Mouse (Mus musculus): ENCODE measurements around the gene Sox5.

Sox5 gene

DNA sequence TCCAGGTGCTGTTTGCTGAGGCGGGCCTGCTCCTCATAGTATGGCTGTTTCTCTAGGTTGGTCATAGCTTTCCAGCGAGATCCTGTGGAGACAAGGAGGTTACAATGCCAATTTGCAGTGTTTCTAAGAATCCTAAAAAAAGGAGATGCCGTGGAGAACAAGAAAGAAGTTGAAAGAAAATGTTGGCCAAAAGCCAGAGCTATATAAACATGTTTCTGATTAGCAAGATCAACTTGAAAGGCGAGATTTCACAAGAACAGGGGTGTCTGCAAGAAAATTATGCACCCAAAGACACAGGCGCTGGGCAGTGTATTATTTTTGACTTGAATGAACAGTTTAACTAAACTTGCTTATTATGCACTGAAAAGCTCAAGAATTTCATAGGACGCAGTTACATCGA is 946.4 kb downstream of the Sox5 start:
- WGBS: 68% methylated on average over 7 of the region's 7 CpGs

DNA sequence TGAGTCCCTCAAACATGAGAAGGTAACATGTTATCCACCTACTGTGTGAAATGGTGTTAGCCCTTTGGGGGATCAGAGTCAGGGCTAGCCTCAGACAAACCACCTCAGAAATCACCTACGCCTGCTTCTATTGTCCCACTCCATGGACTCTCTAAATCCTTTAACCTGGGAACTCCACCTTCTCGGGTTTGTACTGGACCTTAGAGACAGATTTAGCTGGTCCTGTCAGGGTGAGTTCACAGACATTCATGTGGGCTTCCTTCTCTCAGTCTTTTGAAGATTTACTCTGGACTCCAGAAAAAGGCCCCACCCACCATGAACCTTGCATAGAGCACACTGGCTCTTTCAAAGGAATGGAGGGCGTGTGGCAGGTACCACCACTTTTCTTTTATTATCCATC is 947.8 kb downstream of the Sox5 start:
- 95% methylated on average over 3 of the region's 3 CpGs for WGBS

DNA sequence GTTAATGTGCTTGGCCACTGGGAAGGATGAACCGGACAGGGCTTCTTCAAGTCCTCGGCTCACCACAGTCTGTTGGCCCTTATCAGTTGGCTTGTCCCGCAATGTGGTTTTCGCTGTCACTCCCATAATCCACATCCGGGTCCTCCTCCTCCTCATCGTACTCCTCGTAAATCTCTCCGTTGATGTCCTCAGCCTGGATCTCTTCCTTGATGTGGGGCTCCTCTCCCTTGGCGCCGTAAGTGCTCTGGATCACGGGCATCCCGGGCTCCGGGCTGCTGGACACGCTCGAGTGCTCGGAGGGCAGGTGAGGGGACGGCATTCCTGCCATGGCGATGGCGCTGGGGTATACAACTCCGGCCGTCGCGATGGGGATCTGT is 948.6 kb downstream of the Sox5 start:
- 94% methylated on average over 23 of the region's 23 CpGs for WGBS

DNA sequence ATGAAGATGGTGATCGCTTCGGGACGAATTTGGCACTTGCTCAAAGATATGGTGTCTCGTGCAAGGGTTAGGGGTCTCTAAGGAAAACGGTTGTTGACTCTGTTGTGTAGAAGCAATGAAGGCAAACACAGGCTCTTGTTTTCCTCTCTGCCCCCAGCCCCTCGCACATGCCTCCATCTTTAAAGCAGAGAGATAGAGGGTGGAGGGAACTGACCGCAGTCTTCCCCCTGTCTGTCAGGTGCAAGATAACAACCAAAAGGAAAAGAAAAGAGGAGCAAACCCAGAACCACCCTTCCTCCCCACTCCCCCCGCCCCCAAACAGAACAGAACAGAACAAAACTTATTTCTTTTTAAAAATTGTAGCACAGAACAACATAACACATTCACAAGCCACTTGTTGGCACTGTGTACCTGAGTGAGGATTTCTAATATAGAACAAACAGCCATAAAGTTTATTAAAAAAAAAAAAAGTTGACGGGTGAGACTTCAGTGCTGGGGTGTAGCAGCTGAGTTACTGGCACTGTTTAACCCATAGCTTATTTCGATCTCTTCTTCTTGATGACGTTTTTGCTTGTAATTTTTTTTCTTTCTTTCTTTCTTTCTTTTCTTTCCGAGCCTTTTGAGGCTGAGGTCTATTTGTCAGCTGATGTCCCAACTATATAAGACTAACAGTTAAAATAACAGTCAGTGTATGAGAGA is 949.1 kb downstream of the Sox5 start:
- WGBS: 90% methylated on average over 12 of the region's 12 CpGs

DNA sequence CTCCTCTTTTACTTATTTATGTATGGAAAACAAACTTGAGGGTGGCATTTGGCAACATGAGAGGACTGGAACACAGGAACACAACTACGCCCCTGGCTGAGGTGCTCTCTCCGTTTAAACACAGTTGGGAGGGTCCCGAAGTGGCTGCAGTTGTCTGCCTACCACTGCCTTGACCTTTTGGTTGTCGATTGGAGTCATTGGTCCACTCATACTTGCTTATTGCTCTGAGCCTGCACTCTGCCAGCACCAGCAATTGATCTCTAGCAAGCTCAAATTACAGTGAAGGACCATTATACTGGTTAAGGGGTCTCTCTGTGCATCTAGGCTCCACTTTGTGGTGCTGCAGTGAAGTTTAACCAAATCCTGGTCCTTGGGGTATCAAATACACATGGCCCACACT is 950.5 kb downstream of the Sox5 start:
- 78% methylated on average over 4 of the region's 4 CpGs for WGBS

DNA sequence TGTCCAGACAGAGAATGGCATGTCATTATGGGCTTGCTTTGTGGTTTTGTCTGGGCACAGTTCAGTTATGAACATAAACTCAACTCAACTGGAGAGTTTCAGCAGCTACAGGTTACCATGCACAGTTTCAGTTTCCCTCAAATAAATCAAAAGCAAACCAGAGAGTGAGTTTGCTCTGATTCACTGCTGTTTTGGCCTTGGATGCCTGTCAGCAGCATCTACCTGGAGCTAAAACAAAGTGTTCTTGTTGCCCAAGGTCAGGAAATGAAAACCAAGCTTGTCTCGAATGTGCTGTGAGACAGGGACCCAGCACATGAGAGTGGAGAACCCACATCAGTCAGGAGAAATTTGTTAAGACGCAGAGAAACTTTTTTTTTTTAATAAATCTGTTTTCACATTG is 951.6 kb downstream of the Sox5 start:
- 75% methylated on average over 2 of the region's 2 CpGs for WGBS

DNA sequence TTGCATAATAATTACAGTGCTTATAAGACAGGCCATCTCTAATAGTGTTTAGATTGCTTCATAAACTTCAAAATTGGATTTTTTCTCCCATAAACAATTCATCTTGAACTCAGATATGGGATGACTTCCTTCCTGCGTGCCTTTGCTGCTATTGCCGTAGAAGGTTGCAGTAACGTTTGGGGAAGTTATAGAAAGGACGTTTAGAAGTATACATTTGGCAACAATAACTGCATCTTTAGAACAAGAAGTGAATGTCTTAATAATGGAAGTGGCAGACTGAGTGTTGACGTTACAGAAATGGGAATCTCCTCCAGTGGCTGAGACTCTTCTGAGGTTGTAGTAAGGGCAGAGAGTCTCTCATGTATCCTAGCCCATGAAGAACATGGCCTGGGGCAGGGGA is 955.0 kb downstream of the Sox5 start:
- WGBS: 71% methylated on average over 5 of the region's 5 CpGs

DNA sequence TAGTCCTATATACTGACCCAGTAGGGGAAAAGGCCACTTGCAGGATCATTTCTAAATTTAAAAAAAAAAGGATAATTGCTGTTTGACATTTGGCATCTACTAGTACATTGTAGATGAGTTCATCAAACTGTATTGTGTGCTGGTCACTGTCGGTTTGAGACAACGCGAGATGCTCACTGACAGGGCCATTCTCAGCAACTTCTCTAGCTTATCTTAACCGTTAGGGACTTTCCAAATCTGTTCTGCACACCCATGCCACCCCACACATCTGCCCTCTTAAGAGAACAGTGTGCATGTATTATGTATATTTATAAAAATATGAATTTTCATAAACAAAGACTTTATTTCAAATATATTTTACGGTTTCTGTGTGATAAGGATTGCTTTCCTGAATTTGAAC is 955.8 kb downstream of the Sox5 start:
- 84% methylated on average over 5 of the region's 5 CpGs for WGBS

DNA sequence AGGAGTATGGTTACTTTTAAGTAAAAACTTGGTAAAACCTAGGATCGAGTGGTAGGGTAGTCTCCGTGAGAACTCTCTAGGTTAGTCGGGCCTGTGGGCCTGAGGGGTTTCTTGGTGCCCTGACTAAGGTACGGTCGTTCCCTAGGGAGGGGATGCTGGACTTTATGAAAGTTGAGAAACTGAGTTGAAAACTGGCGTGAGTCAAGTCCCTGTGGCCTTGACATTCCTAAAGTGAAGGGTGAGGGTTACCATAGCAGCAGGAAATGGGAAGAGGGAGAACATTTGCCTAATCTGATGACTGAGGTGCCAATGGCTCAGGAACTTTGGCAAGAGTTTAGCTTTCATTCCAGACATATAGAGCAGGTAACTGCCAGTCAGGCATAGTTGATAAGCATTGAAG is 956.7 kb downstream of the Sox5 start:
- 86% methylated on average over 6 of the region's 6 CpGs for WGBS

DNA sequence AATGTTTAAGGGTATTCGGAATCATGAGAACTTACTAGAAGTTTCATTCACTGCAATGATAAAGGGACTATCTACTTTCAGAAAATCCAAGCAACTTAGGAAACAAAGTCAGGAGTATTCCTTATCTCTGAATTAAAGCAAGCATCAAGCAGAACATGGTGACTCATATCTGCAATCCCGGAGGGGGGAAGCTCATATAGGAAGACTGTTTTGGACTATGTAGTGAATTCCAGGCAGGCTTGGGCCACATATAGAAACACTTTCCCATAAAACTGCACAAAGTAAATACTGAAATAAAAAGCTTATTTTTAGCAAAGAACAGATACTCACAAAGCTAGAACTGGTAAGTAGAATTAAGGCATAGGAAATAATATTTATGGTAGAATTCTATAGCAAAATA is 993.3 kb downstream of the Sox5 start:
- 58% methylated on average over 2 of the region's 2 CpGs for WGBS

DNA sequence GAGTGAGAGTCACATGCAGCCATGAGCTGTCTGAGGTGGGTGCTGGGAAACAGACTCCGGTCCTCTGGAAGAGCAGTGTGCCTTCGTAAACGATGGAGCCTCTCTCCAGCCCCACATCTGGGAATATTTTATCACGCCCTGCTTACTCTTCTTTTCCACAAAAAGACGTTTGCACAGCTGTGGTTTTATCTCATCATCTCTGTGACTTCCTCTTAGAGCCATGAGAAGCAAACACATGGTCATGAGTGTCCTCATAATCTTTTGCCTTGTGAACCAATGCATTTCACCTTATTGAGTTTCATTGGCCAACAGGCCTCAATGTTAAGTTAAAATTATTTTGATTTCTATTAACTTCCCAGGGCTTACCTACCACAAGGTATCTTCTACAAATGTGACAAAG is 994.4 kb downstream of the Sox5 start:
- WGBS: 88% methylated on average over 5 of the region's 5 CpGs

DNA sequence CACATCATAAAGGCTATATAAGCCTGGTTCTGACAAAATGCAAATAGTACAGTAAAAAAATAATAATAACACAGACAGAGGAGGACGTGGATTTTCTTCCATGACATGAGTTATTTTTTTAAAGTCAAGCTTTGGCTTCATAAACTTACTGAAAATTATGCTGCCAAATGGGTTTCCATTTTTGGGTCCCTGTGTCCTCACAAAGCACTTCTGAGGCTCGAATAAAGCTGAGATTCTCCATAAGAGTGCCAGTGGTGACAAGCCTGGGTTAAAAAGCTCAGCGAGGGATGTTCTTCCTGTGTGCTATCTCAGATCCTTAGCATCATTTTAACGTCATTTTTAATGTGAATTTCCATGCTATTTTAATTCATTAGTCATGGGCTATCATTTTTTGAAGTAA is 996.1 kb downstream of the Sox5 start:
- 49% methylated on average over 4 of the region's 4 CpGs for WGBS

Measured in cerebral cortex, adult 2 months (tissue).